Mouse (Mus musculus) layer of hippocampus, postnatal 10 days (tissue): ENCODE data around the gene Pole3. TPM values are rescaled to one million over a fixed set of nuclear protein-coding genes. Genes with fewer than 3 reads are reported as not detected.

Experiments
- DNase-seq, 2 experiments: peaks; one replicate each; pipeline ENCODE4 v3.0.0; 2021; ENCODE audit warnings: low spot score in 2 of 2
- long read RNA-seq: library from polyadenylated mRNA; stranded (forward); transcript quantifications from one replicate; pipeline ENCODE4 v2.0.0, GENCODE M21; 2023
- total RNA-seq, 2 experiments: library from RNA; stranded (reverse); gene quantifications; 2 replicates each; pipeline ENCODE4 v1.2.3; 2021

The Pole3 gene
- total RNA-seq, result 10 to 100 TPM; 29.4 to 30.5 TPM
- long read RNA-seq, transcript Pole3-201 (4 exons, 1,805 nt), result major isoform, 34 of 36 reads
- long read RNA-seq, partial matches to known transcripts, result 2 of 36 reads
- long read RNA-seq, other reads (novel, unspliced or antisense), result 0 of 36 reads

DNA sequence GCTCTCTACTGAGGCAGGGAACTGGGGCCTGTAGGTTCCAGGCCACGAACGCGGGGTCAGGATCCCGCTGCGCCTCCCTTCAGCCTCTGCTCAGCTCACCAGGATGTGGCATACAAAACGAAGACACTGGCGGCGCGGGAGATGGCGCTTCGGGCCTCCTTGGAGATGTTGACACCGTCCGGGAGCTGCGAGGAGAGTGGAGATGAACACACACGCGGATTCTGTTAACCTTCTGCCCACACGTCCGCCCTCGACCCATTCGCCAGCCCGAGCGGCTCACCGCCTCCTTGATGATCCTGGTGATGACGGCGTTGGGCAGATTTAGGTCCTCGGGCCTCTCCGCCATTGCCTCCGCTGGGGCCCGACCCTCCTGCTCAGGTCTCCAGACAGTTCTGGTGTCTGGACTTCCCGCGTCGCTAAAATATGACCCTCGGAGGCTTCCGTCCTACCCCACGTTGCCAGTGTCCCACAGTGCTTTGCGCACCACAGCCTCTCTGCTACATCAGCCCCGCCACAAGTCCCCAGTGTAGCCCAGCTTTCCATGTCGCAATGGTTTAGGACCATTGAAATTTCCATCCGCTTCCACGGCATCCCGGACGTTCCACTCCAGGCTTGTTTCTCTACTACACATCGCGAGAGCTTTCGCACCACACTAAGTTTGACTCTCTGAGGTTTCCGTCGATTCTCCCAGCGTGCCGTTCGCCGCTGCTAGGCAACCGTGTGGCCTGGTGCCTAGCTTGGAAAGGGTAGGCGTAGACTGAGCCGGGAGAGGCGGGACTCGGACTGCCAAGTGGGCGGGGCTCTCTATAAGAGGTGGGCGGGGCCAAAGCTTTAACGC lies at the start of gene Pole3, which contains the start of gene 4933430I17Rik:
Pole3 (minus strand) TSS at position 418 of the 838 bp plus-strand sequence.
4933430I17Rik (plus strand) TSS at position 719 of the 838 bp plus-strand sequence.
- peak; percentile 97 to 98 for DNase-seq

DNA sequence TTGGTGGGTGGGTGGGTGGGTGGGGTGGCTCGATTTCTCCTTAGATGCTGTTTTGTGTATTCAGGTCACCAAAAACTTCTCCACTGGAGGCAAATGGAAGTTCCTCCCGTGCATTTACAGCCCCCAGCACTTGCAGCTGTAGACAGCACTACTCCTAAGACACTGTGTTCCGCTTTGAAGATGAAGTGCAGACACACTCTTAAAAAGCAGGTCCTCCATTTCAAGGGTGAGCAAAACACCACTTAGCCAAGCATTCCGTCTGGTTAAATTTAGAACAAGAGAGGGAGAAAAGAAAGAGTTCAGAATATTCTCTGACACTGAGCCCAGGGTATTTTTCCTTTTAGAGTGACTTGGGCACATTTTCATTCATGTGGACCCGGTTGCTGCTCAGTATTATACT lies 45.2 kb upstream of the Pole3 start:
- DNase-seq, result no peak

GRCm38 (mm10) chr4:62569603-62570002 lies 44.7 kb upstream of the Pole3 start:
- no peak for DNase-seq

GRCm38 (mm10) chr4:62568359-62568758 lies 43.5 kb upstream of the Pole3 start:
- DNase-seq, result no peak

DNA sequence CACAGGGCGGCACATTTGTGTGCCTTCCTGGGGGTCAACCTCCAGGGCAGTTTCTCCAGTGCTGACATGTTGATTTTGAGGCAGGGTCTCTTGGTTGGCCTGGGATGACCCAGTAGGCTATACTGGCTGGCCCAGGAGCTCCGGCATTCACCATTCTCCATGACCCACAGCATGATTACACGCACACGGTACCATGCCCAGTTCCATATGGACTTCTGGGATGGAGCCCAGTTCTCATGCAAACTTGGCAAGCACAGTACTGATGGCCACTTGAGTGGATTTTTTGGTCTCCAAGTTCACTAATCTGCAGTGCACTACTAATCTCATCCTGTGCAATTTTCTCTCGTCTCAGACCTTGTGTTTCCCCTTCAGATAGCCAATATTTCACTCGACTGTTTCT lies 42.8 kb upstream of the Pole3 start:
- no peak for DNase-seq

DNA sequence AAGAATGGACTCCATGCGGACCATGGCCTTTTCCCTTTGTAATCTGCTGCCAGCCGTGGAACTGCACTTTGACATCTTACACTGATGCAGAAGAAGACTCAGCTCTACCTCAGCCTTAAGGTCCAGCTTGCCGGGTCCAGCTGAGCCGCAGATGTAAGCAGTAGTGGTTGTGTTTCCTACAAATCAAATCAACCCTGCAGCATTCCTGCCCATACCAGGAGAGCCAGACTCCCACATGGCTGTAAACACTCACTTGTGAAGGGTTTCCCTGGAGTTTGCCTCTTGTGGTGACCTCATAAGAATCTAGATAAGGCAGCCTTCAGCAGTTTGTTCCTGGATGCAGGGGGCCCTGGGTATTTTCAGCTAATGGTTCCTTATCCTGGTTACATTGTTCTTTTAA lies 41.7 kb upstream of the Pole3 start:
- DNase-seq, result no peak

- no peak for DNase-seq
These were observed 37.1 kb upstream of the Pole3 start for GRCm38 (mm10) chr4:62562006-62562405.

DNA sequence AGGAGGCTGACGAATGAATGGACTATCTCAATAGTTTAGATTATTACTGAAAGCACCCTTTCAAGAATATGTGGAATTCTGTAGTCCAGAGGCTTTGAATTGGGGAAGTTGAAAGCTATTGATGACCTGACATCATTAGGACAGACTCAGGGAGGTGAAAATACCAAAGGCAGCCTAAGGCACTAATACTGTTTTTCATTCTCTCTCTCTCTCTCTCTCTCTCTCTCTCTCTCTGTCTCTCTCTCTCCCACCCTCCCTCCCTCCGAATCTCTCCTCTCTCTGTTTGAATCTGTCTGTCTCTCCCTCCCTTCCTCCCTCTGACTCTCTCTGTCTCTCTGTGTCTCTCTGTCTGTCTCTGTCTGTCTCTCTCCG lies 36.7 kb upstream of the Pole3 start:
- DNase-seq, result no peak

- peak; percentile 80 to 83 for DNase-seq
These were observed 36.2 kb upstream of the Pole3 start for GRCm38 (mm10) chr4:62560963-62561629.

DNA sequence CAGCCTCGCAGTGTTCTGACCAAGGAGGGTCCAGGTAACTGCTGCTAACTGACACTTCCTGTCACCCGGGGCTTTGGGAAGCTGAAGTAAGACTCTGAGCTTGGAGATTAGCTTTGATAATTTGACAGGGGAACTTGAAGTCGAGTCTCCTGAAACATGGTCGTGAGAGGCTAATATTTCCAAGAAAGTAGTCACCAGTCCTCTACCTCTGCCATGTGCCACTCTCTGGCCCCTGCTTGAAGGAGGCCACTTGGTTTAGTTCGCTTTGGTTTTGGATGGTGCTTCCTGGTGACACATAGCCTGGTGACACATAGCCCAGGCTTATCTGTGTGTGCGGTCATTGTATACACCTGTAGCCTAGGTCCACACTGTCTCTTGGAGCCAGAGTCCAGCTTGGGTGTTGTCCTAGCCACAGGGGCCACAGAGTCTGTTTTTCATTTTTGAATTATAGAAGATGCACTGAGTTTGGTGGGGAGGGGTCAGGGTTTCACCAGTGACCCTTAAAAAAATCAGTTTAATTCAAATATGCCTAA lies 35.0 kb upstream of the Pole3 start, which contains the start of gene Rgs3:
Rgs3 (plus strand) TSS at position 51 of the 533 bp plus-strand sequence.
- no peak for DNase-seq

- DNase-seq, result no peak
These were observed 32.6 kb upstream of the Pole3 start for GRCm38 (mm10) chr4:62557436-62557835.

GRCm38 (mm10) chr4:62551966-62552365 lies 27.1 kb upstream of the Pole3 start:
- DNase-seq, result no peak

DNA sequence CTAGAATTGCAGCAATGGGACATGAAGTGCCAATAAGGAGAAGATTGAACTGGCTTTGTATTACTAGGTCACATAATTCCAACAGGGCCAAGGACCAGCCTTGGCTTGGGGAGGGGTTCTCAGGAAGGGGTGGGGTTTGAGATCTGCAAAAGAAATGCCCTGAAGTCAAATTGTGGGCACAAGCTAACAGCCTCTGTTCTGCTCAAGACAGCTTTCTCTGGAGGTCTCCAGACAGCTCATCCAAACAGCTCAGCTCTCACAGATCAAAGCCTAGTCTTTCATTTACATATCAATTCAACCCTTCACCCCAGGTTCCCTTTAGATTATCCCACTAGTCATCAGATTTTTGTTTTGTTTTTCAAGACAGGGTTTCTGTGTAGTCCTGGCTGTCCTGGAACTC lies 19.9 kb upstream of the Pole3 start:
- no peak for DNase-seq

- DNase-seq, result no peak
These were observed 18.9 kb upstream of the Pole3 start for GRCm38 (mm10) chr4:62543782-62544181.

GRCm38 (mm10) chr4:62541802-62542201 lies 16.9 kb upstream of the Pole3 start:
- DNase-seq, result peak; percentile 34

- DNase-seq, result no peak
These were observed 8.9 kb upstream of the Pole3 start for GRCm38 (mm10) chr4:62533729-62534128.

DNA sequence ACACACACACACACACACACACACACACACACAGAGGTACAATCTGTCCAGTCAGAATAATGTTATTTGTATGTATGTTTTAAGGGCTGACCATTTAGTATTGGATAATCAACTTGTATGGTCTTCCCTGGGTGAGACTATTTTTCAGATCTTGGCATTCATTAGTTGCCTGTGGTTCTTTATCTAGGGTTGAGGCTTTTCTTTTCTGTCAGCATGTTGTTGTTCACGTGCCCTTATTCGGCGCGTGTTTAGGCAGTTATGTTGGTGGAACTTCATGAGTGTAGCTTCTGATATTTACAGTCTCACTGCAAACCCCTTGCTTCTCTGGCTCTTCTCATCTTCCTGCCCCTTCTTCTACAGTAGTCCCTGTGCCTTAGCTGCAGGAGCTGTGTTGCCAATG lies 2.8 kb upstream of the Pole3 start:
- DNase-seq, result no peak

DNA sequence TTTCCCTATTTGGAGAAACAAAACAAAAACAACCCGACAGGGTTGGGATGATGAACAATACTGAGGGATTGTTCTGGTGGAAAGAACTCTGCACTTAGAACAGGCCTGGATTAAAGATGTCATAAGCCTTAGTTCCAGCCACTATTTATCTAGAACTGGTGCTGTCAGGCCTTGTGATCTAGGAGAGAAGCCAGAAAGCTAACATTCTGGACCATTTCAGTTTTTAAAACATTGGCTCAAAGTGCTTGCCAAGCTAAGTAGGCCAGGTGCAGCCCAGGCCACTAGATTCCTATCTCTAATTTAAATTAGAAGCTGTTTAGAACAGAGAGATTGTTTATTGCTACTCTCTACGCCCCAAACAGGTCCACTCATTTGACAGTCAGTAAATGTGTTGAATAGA lies 1.4 kb upstream of the Pole3 start:
- DNase-seq, result no peak

DNA sequence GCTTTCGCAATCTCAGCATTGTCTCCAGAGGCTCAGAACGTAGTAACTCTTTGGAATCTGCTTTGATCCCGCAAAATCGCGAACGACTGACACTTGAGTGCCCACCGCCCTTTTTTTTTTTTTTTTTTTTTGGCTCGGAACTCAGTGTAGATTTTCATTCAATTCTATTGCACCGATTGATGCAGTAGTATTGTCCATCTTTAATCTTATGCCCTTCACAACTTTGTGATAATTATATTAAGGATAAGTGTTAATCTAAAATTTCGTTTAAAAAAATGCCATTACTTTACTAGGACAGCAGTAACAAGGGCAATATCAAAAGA lies 582 bp upstream of the Pole3 start:
- DNase-seq, result no peak

DNA sequence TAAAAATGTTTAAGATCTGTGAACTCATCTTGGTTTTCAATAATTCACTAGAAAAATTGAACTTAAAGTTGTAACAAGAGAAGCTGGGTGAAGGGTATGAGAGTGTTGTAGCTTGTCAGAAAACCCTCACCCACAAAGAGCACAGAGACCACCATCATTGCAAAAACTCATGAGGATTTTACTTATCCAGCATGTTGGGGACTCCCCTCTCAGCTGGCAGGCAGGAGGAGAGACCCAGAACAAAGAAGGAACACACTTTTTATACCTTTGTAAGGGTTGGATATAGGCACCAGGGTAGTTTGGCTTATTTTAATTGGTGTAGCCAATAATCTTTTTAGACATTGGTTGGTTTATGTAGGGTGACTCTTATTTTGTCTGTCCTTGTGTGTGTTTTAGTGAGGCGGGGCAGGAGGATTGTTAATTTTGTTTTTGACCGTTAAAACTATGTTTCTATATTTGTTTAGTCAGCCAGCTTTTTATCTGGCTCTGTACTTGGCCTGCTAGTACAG lies 3.9 kb downstream of the Pole3 start:
- no peak for DNase-seq

GRCm38 (mm10) chr4:62519849-62520233 lies 5.0 kb downstream of the Pole3 start, which contains the start of gene Alad:
Gene Alad (minus strand): TSS chr4:62519918.
- peak; percentile 73 to 82 for DNase-seq
